Mouse (Mus musculus) intestine, embryonic 14.5 days (tissue): ENCODE results near the gene Mthfd2. TPM values are rescaled to one million over a fixed set of nuclear protein-coding genes. Genes with fewer than 3 reads are reported as not detected.
A peak's percentile ranks its signal among the peaks of the same experiment; 100 is the strongest.

Experiments
- ATAC-seq: fragments of 200-750 bp; cut with Nextera tagmentation; replicated peaks from 2 replicates; pipeline ENCODE4 v1.8.0; 2017; ENCODE audit warnings: low read depth, moderate number of reproducible peaks, moderate TSS enrichment, moderate library complexity; ENCODE audit not compliant: low FRiP score, low TSS enrichment
- DNase-seq: peaks from one replicate; pipeline ENCODE4 v3.0.0-alpha.2; 2018; ENCODE audit warnings: low spot score
- H3K27ac ChIP-seq: fragments of 300-500 bp; sonication (generic); 2 replicates; pipeline ENCODE4 v1.5.1; 2014; ENCODE audit warnings: low read depth, mild to moderate bottlenecking, control low read depth
- H3K27me3 ChIP-seq: fragments of 300-500 bp; sonication (generic); replicated peaks from 2 replicates; pipeline ENCODE4 v1.6.1; 2014; ENCODE audit warnings: low read length, control low read depth; ENCODE audit not compliant: control insufficient read depth, insufficient read depth
- H3K36me3 ChIP-seq: fragments of 300-500 bp; sonication (generic); 2 replicates; pipeline ENCODE4 v1.6.1; 2014; ENCODE audit warnings: low read length, control low read depth; ENCODE audit not compliant: control insufficient read depth, insufficient read depth
- H3K4me1 ChIP-seq: fragments of 300-500 bp; sonication (generic); replicated peaks from 2 replicates; pipeline ENCODE4 v1.6.1; 2014; ENCODE audit warnings: low read length, control low read depth, mixed read lengths; ENCODE audit not compliant: control insufficient read depth, insufficient read depth
- H3K4me2 ChIP-seq: fragments of 300-500 bp; sonication (generic); 2 replicates; pipeline ENCODE4 v1.6.1; 2014; ENCODE audit warnings: low read length
- H3K4me3 ChIP-seq: fragments of 300-500 bp; sonication (generic); 2 replicates; pipeline ENCODE4 v1.5.1; 2014; ENCODE audit warnings: low read depth, low read length, control low read depth, mixed read lengths
- H3K9ac ChIP-seq: fragments of 300-500 bp; sonication (generic); 2 replicates; pipeline ENCODE4 v1.6.1; 2014; ENCODE audit warnings: mild to moderate bottlenecking, low read length
- H3K9me3 ChIP-seq: fragments of 300-500 bp; sonication (generic); 2 replicates; pipeline ENCODE4 v1.6.1; 2016; ENCODE audit warnings: low read length, control low read depth; ENCODE audit not compliant: control insufficient read depth
- WGBS: fragments of 180-500 bp; shearing (Covaris S2); extraction: QIAGEN DNeasy Blood & Tissue Kit; methylation state at CpG from one replicate; pipeline ENCODE4 v1.1.7; 2014; 5-methylcytosine and 5-hydroxymethylcytosine counted together
- polyA plus RNA-seq: library from polyadenylated mRNA; unstranded; fragments of >200 nt; fragmentation: Nextera tagmentation; extraction: Ambion mirVana; gene quantifications from 2 replicates; pipeline ENCODE4 v1.2.1, GENCODE M21; 2014

Gene Mthfd2
- polyA plus RNA-seq, 1 experiment from 2014 or later: 37.4 TPM

- no peak for ATAC-seq
- DNase-seq: no peak
- no peak overlapping the region for H3K9ac ChIP-seq
- H3K27me3 ChIP-seq: no peaks in the 10 kb centered on the region
- no peaks in the 10 kb centered on the region for H3K4me1 ChIP-seq
- H3K36me3 ChIP-seq: peaks cover 16% of the 10 kb centered on the region; the same call in 1 of the 2 replicates
- H3K9me3 ChIP-seq: no peaks in the 10 kb centered on the region
- no peak overlapping the region for H3K4me3 ChIP-seq
- no peak overlapping the region for H3K27ac ChIP-seq
- WGBS: 88% methylated on average over 2 of the region's 2 CpGs
- H3K4me2 ChIP-seq: no peak overlapping the region
Measured at GRCm38 (mm10) chr6:83301294-83301693, 24.4 kb downstream of the Mthfd2 start.

- H3K4me1 ChIP-seq: no peaks in the 10 kb centered on the region
- H3K27ac ChIP-seq: no peak overlapping the region
- no peaks in the 10 kb centered on the region for H3K27me3 ChIP-seq
- ATAC-seq (peak; percentile 67; the same call in 1 of the 2 replicates), DNase-seq (no peak)
- no peak overlapping the region for H3K9ac ChIP-seq
- 67% methylated on average over 7 of the region's 7 CpGs for WGBS
- no peaks in the 10 kb centered on the region for H3K9me3 ChIP-seq
- H3K36me3 ChIP-seq: peaks cover 10% of the 10 kb centered on the region; the same call in 1 of the 2 replicates
- H3K4me2 ChIP-seq: no peak overlapping the region
- no peak overlapping the region for H3K4me3 ChIP-seq
Measured at GRCm38 (mm10) chr6:83300447-83301229, 25.1 kb downstream of the Mthfd2 start.

- DNase-seq: no peak
Measured at GRCm38 (mm10) chr6:83280256-83280955, 45.3 kb downstream of the Mthfd2 start.

GRCm38 (mm10) chr6:83278881-83279280 lies 46.8 kb downstream of the Mthfd2 start:
- 22% methylated on average over 2 of the region's 2 CpGs for WGBS
- H3K9ac ChIP-seq: no peak overlapping the region
- no peaks in the 10 kb centered on the region for H3K36me3 ChIP-seq
- no peak overlapping the region for H3K4me3 ChIP-seq
- H3K27ac ChIP-seq: no peak overlapping the region
- H3K9me3 ChIP-seq: no peaks in the 10 kb centered on the region
- no peak for ATAC-seq
- no peak for DNase-seq
- no peaks in the 10 kb centered on the region for H3K27me3 ChIP-seq
- no peak overlapping the region for H3K4me2 ChIP-seq
- no peaks in the 10 kb centered on the region for H3K4me1 ChIP-seq

More at GRCm38 (mm10) chr6:83280256-83280955, 45.3 kb downstream of the Mthfd2 start:
- Histone ChIP-seq H3K4me2 (no peak overlapping the region), H3K4me3 (no peak overlapping the region), H3K27ac (no peak overlapping the region), H3K9me3 (no peaks in the 10 kb centered on the region), H3K27me3 (no peaks in the 10 kb centered on the region), H3K9ac (no peak overlapping the region), H3K4me1 (no peaks in the 10 kb centered on the region), H3K36me3 (no peaks in the 10 kb centered on the region)
- 80% methylated on average over 8 of the region's 8 CpGs for WGBS
- no peak for ATAC-seq

- no peak overlapping the region for H3K4me3 ChIP-seq
- H3K4me1 ChIP-seq: no peaks in the 10 kb centered on the region
- ATAC-seq (no peak), DNase-seq (no peak)
- H3K36me3 ChIP-seq: no peaks in the 10 kb centered on the region
- H3K4me2 ChIP-seq: no peak overlapping the region
- H3K9me3 ChIP-seq: no peaks in the 10 kb centered on the region
- H3K27me3 ChIP-seq: no peaks in the 10 kb centered on the region
- no peak overlapping the region for H3K27ac ChIP-seq
- H3K9ac ChIP-seq: no peak overlapping the region
- WGBS: 60% methylated on average over 13 of the region's 13 CpGs
Measured at GRCm38 (mm10) chr6:83277151-83277550, 48.6 kb downstream of the Mthfd2 start.

- 85% methylated on average over 11 of the region's 11 CpGs for WGBS
- no peaks in the 10 kb centered on the region for H3K27me3 ChIP-seq
- H3K4me2 ChIP-seq: no peak overlapping the region
- no peaks in the 10 kb centered on the region for H3K9me3 ChIP-seq
- no peak for DNase-seq
- ATAC-seq: no peak
- no peak overlapping the region for H3K9ac ChIP-seq
- H3K4me1 ChIP-seq: no peaks in the 10 kb centered on the region
- H3K36me3 ChIP-seq: no peaks in the 10 kb centered on the region
- H3K27ac ChIP-seq: no peak overlapping the region
- H3K4me3 ChIP-seq: no peak overlapping the region
Measured at GRCm38 (mm10) chr6:83273733-83274132, 52.0 kb downstream of the Mthfd2 start.

- Histone ChIP-seq H3K27ac (peak overlapping the region; percentile 57), H3K36me3 (no peaks in the 10 kb centered on the region), H3K4me1 (peaks cover 4% of the 10 kb centered on the region; the same call in 1 of the 2 replicates), H3K27me3 (no peaks in the 10 kb centered on the region), H3K4me3 (peak overlapping the region; percentile 54), H3K9me3 (no peaks in the 10 kb centered on the region), H3K9ac (peak overlapping the region; percentile 51), H3K4me2 (peak overlapping the region; percentile 54)
- peak; percentile 93 for ATAC-seq
- WGBS: 2% methylated on average over 28 of the region's 28 CpGs
- DNase-seq: peak; percentile 87
Measured at GRCm38 (mm10) chr6:83268144-83269010, 57.3 kb downstream of the Mthfd2 start.

GRCm38 (mm10) chr6:83267616-83268015 lies 58.1 kb downstream of the Mthfd2 start:
- DNase-seq (no peak), ATAC-seq (no peak)
- Histone ChIP-seq H3K9ac (no peak overlapping the region), H3K9me3 (no peaks in the 10 kb centered on the region), H3K27me3 (no peaks in the 10 kb centered on the region), H3K4me1 (peaks cover 4% of the 10 kb centered on the region; the same call in 1 of the 2 replicates), H3K4me3 (peak overlapping the region; percentile 54), H3K4me2 (peak overlapping the region; percentile 54), H3K27ac (no peak overlapping the region), H3K36me3 (no peaks in the 10 kb centered on the region)
- WGBS: 70% methylated on average over 4 of the region's 4 CpGs
